Mouse (Mus musculus) adrenal gland, postnatal 36 days (tissue): ENCODE measurements around the gene Rhebl1. TPM values are rescaled to one million over a fixed set of nuclear protein-coding genes. Genes with fewer than 3 reads are reported as not detected.

ENCODE experiments used
- total RNA-seq, 2 experiments: library from RNA; stranded (reverse); gene quantifications; 2 replicates each; pipeline ENCODE4 v1.2.3; 2021

The Rhebl1 gene
- total RNA-seq, 2 experiments from 2014 or later, result 2.2 to 2.9 TPM

Other genes with a start within 250 kb of the Rhebl1 start
- gene Ddx23, start 231.6 kb downstream of the Rhebl1 start, total RNA-seq, result 10 to 100 TPM; 75.5 to 84.3 TPM
- gene Rnd1, start 217.1 kb downstream of the Rhebl1 start, total RNA-seq, result 1 to 10 TPM; 2.1 to 2.4 TPM
- under 1 TPM; 0.23 to 0.26 TPM for gene Ccdc65, start 186.3 kb downstream of the Rhebl1 start, total RNA-seq
- gene Fkbp11, start 166.3 kb downstream of the Rhebl1 start, total RNA-seq, result 1 to 10 TPM; 7.5 to 9.1 TPM
- 100 to 1,000 TPM; 132 to 140 TPM for gene Arf3, start 131.3 kb downstream of the Rhebl1 start, total RNA-seq
- 1 to 10 TPM; 1.1 to 1.3 TPM for gene Wnt10b, start 116.4 kb downstream of the Rhebl1 start, total RNA-seq
- not detected for gene Wnt1, start 104.7 kb downstream of the Rhebl1 start, total RNA-seq
- gene Ddn, start 85.0 kb downstream of the Rhebl1 start, total RNA-seq, result under 1 TPM; 0.10 to 0.30 TPM
- gene Prkag1, start 63.0 kb downstream of the Rhebl1 start, total RNA-seq, result 10 to 100 TPM; 68.3 to 87.0 TPM
- gene Kmt2d, start 23.3 kb downstream of the Rhebl1 start, total RNA-seq, result 10 to 100 TPM; 52.1 to 79.5 TPM
- 1 to 10 TPM; 2.2 to 3.0 TPM for gene Dhh, start 4.0 kb upstream of the Rhebl1 start, total RNA-seq
- 10 to 100 TPM; 14.0 to 15.5 TPM for gene Lmbr1l, start 23.7 kb upstream of the Rhebl1 start, total RNA-seq
- 100 to 1,000 TPM; 252 to 276 TPM for gene Tuba1b, start 40.0 kb upstream of the Rhebl1 start, total RNA-seq
- gene Gm49450, start 59.0 kb upstream of the Rhebl1 start, total RNA-seq, result not detected
- gene Tuba1a, start 59.2 kb upstream of the Rhebl1 start, total RNA-seq, result 100 to 1,000 TPM in 1 of 2 experiments, 10 to 100 TPM in 1; 87.9 to 123 TPM
- gene Tuba1c, start 135.4 kb upstream of the Rhebl1 start, total RNA-seq, result 100 to 1,000 TPM; 272 to 276 TPM
- 1 to 10 TPM; 1.3 to 3.4 TPM for gene Prph, start 160.6 kb upstream of the Rhebl1 start, total RNA-seq
- gene Troap, start 180.0 kb upstream of the Rhebl1 start, total RNA-seq, result 1 to 10 TPM; 1.1 to 1.6 TPM
- not detected for gene C1ql4, start 193.3 kb upstream of the Rhebl1 start, total RNA-seq
- gene Dnajc22, start 198.6 kb upstream of the Rhebl1 start, total RNA-seq, result 1 to 10 TPM; 1.6 to 3.4 TPM
- 10 to 100 TPM; 15.3 to 17.7 TPM for gene Spats2, start 231.4 kb upstream of the Rhebl1 start, total RNA-seq